Mouse (Mus musculus) spleen, postnatal 4 days (tissue): ENCODE data around the gene Cyp51.
"Not testable (repeated sequence)": the region's sequence is repeated elsewhere in the genome, so short reads cannot be mapped to it uniquely, and the experiment has no call there.

Experiments used
- DNase-seq, 2 experiments: peaks; one replicate each; pipeline ENCODE4 v3.0.0; 2022; ENCODE audit warnings: low spot score in 2 of 2

Cyp51 gene

GRCm38 (mm10) chr5:4104341-4105040 is at the start of gene Cyp51:
Gene Cyp51 (minus strand): TSS chr5:4104746.
- DNase-seq = peak; percentile 85 to 94

- DNase-seq = no peak
These were observed 8.1 kb upstream of the Cyp51 start for GRCm38 (mm10) chr5:4112570-4113098.

- DNase-seq = not testable (repeated sequence)
These were observed 2.5 kb upstream of the Cyp51 start for GRCm38 (mm10) chr5:4107056-4107455.

- DNase-seq = no peak
These were observed 1.2 kb upstream of the Cyp51 start for GRCm38 (mm10) chr5:4105651-4106186.

- no peak for DNase-seq
These were observed 763 bp downstream of the Cyp51 start for GRCm38 (mm10) chr5:4103626-4104340.

GRCm38 (mm10) chr5:4101770-4102169 is 2.8 kb downstream of the Cyp51 start:
- no peak for DNase-seq

GRCm38 (mm10) chr5:4101031-4101430 is 3.5 kb downstream of the Cyp51 start:
- DNase-seq = no peak

- DNase-seq = no peak
These were observed 10.1 kb downstream of the Cyp51 start for GRCm38 (mm10) chr5:4094471-4094870.

GRCm38 (mm10) chr5:4088190-4088589 is 16.4 kb downstream of the Cyp51 start:
- no peak for DNase-seq

- no peak for DNase-seq
These were observed 18.2 kb downstream of the Cyp51 start for GRCm38 (mm10) chr5:4086309-4086708.

- no peak for DNase-seq
These were observed 19.6 kb downstream of the Cyp51 start for GRCm38 (mm10) chr5:4084948-4085347.

- DNase-seq = no peak
These were observed 23.0 kb downstream of the Cyp51 start for GRCm38 (mm10) chr5:4081513-4081912.

GRCm38 (mm10) chr5:4080861-4081260 is 23.7 kb downstream of the Cyp51 start:
- no peak for DNase-seq

GRCm38 (mm10) chr5:4079086-4079485 is 25.5 kb downstream of the Cyp51 start:
- DNase-seq = no peak

- DNase-seq = no peak
These were observed 37.3 kb downstream of the Cyp51 start for GRCm38 (mm10) chr5:4067203-4067602.

- no peak for DNase-seq
These were observed 38.0 kb downstream of the Cyp51 start for GRCm38 (mm10) chr5:4066476-4067115.

- no peak for DNase-seq
These were observed 44.2 kb downstream of the Cyp51 start for GRCm38 (mm10) chr5:4060313-4060712.

GRCm38 (mm10) chr5:4040922-4041321 is 63.6 kb downstream of the Cyp51 start:
- no peak for DNase-seq

- no peak for DNase-seq
These were observed 64.2 kb downstream of the Cyp51 start for GRCm38 (mm10) chr5:4040372-4040771.

GRCm38 (mm10) chr5:4039351-4039750 is 65.2 kb downstream of the Cyp51 start:
- DNase-seq = no peak

GRCm38 (mm10) chr5:4036686-4037085 is 67.9 kb downstream of the Cyp51 start:
- DNase-seq = no peak

GRCm38 (mm10) chr5:4031846-4032245 is 72.7 kb downstream of the Cyp51 start:
- no peak for DNase-seq
